Mouse (Mus musculus) MEL-GATA-1-ER (cell line): ENCODE data around the gene Gnl3l.

Source experiments
- DNase-seq: peaks from one replicate; pipeline ENCODE4 v3.0.0-alpha.2; 2012; ENCODE audit warnings: low read depth; ENCODE audit errors: extremely low read depth

Gene Gnl3l

GRCm38 (mm10) chrX:151016938-151017877, at the start of gene Gnl3l:
TSS of gene Gnl3l (minus strand) at chrX:151017322.
- DNase-seq, result peak; percentile 91

- no peak for DNase-seq
These were observed 49.0 kb upstream of the Gnl3l start for GRCm38 (mm10) chrX:151066071-151066666.

GRCm38 (mm10) chrX:151061615-151062299, 44.6 kb upstream of the Gnl3l start:
- peak; percentile 27 for DNase-seq

GRCm38 (mm10) chrX:151059346-151059745, 42.2 kb upstream of the Gnl3l start:
- no peak for DNase-seq

GRCm38 (mm10) chrX:151055559-151055958, 38.4 kb upstream of the Gnl3l start:
- no peak for DNase-seq

- DNase-seq, result no peak
These were observed 37.4 kb upstream of the Gnl3l start for GRCm38 (mm10) chrX:151054489-151054888.

GRCm38 (mm10) chrX:151050337-151050736, 33.2 kb upstream of the Gnl3l start:
- no peak for DNase-seq

- no peak for DNase-seq
These were observed 32.6 kb upstream of the Gnl3l start for GRCm38 (mm10) chrX:151049661-151050215.

GRCm38 (mm10) chrX:151047431-151048058, 30.4 kb upstream of the Gnl3l start:
- no peak for DNase-seq

GRCm38 (mm10) chrX:151046777-151047430, 29.8 kb upstream of the Gnl3l start:
- DNase-seq, result no peak

GRCm38 (mm10) chrX:151046321-151046720, 29.2 kb upstream of the Gnl3l start:
- no peak for DNase-seq

- DNase-seq, result no peak
These were observed 28.7 kb upstream of the Gnl3l start, which contains the start of gene Fgd1 for GRCm38 (mm10) chrX:151045850-151046249. TSS of gene Fgd1 (plus strand) at chrX:151046150.

- no peak for DNase-seq
These were observed 24.1 kb upstream of the Gnl3l start for GRCm38 (mm10) chrX:151041223-151041622.

- no peak for DNase-seq
These were observed 14.3 kb upstream of the Gnl3l start for GRCm38 (mm10) chrX:151031400-151031799.

GRCm38 (mm10) chrX:151018798-151019197, 1.7 kb upstream of the Gnl3l start:
- DNase-seq, result peak; percentile 31

GRCm38 (mm10) chrX:151017897-151018296, 775 bp upstream of the Gnl3l start:
- no peak for DNase-seq

GRCm38 (mm10) chrX:150996775-150997174, 20.3 kb downstream of the Gnl3l start:
- no peak for DNase-seq

- no peak for DNase-seq
These were observed 35.5 kb downstream of the Gnl3l start for GRCm38 (mm10) chrX:150981621-150982020.

GRCm38 (mm10) chrX:150975424-150975823, 41.7 kb downstream of the Gnl3l start:
- no peak for DNase-seq

- DNase-seq, result peak; percentile 38
These were observed 54.1 kb downstream of the Gnl3l start for GRCm38 (mm10) chrX:150963027-150963426.

- DNase-seq, result peak; percentile 6
These were observed 56.4 kb downstream of the Gnl3l start for GRCm38 (mm10) chrX:150960702-150961101.
